Mouse (Mus musculus) brain, embryonic 14.5 days (tissue): Measurements from ENCODE around the gene Serpini1.

ENCODE experiments used
- CTCF ChIP-seq: fragments of 200-500 bp; IDR thresholded peaks from 2 replicates; pipeline ENCODE4 v1.5.1; 2012; ENCODE audit warnings: inconsistent platforms, mild to moderate bottlenecking, moderate library complexity, borderline replicate concordance; ENCODE audit not compliant: insufficient read depth, insufficient read length; ENCODE audit errors: extremely low read depth
- POLR2A ChIP-seq: fragments of 200-500 bp; IDR thresholded peaks from 2 replicates; pipeline ENCODE4 v1.6.1; 2012; ENCODE audit warnings: mild to moderate bottlenecking, inconsistent platforms, borderline replicate concordance; ENCODE audit not compliant: poor library complexity, insufficient read depth, insufficient read length, severe bottlenecking; ENCODE audit errors: extremely low read depth

GRCm38 (mm10) chr3:75633635-75634034, 76.3 kb downstream of the Serpini1 start:
- TF ChIP-seq POLR2A (no peak), CTCF (no peak)
